Mouse (Mus musculus) embryonic facial prominence, embryonic 11.5 days (tissue): ENCODE data around the gene Lama5. TPM values are rescaled to one million over a fixed set of nuclear protein-coding genes. Genes with fewer than 3 reads are reported as not detected.
A peak's percentile ranks its signal among the peaks of the same experiment; 100 is the strongest.

Experiments used
- ATAC-seq: fragments of 200-750 bp; cut with Nextera tagmentation; replicated peaks from 2 replicates; pipeline ENCODE4 v1.8.0; 2017; ENCODE audit warnings: low read depth; ENCODE audit not compliant: insufficient number of reproducible peaks, low FRiP score, low TSS enrichment
- DNase-seq: peaks from one replicate; pipeline ENCODE4 v3.0.0-alpha.2; 2015; ENCODE audit warnings: low spot score
- H3K27ac ChIP-seq: fragments of 300-500 bp; sonication (generic); replicated peaks from 2 replicates; pipeline ENCODE4 v1.5.1; 2014; ENCODE audit warnings: mild to moderate bottlenecking, low read depth, low read length, control low read depth
- H3K27me3 ChIP-seq: fragments of 300-500 bp; sonication (generic); 2 replicates; pipeline ENCODE4 v1.6.1; 2014; ENCODE audit warnings: mild to moderate bottlenecking, low read length, moderate library complexity, mixed read lengths; ENCODE audit not compliant: control insufficient read depth, insufficient read depth
- H3K36me3 ChIP-seq: fragments of 300-500 bp; sonication (generic); replicated peaks from 2 replicates; pipeline ENCODE4 v1.6.1; 2014; ENCODE audit warnings: low read depth, mild to moderate bottlenecking, low read length, moderate library complexity, mixed read lengths; ENCODE audit not compliant: control insufficient read depth, insufficient read depth
- H3K4me1 ChIP-seq: fragments of 300-500 bp; sonication (generic); 2 replicates; pipeline ENCODE4 v1.6.1; 2014; ENCODE audit warnings: low read length, mixed read lengths; ENCODE audit not compliant: control insufficient read depth, insufficient read depth
- H3K4me2 ChIP-seq: fragments of 300-500 bp; sonication (generic); 2 replicates; pipeline ENCODE4 v1.6.1; 2014; ENCODE audit warnings: low read depth, mild to moderate bottlenecking, control low read depth, low read length, moderate library complexity
- H3K4me3 ChIP-seq: fragments of 300-500 bp; sonication (generic); 2 replicates; pipeline ENCODE4 v1.5.1; 2014; ENCODE audit warnings: low read depth, low read length, control low read depth
- H3K9ac ChIP-seq: fragments of 300-500 bp; sonication (generic); replicated peaks from 2 replicates; pipeline ENCODE4 v1.6.1; 2014; ENCODE audit warnings: mild to moderate bottlenecking, control low read depth, low read length
- H3K9me3 ChIP-seq: fragments of 300-500 bp; sonication (generic); replicated peaks from 2 replicates; pipeline ENCODE4 v1.6.1; 2016; ENCODE audit warnings: mild to moderate bottlenecking, low read length, inconsistent platforms, mixed read lengths; ENCODE audit not compliant: control insufficient read depth
- WGBS: fragments of 180-500 bp; shearing (Covaris S2); extraction: QIAGEN DNeasy Blood & Tissue Kit; methylation state at CpG from one replicate; pipeline ENCODE4 v1.1.7; 2014; 5-methylcytosine and 5-hydroxymethylcytosine counted together
- polyA plus RNA-seq: library from polyadenylated mRNA; unstranded; fragments of >200 nt; fragmentation: Nextera tagmentation; extraction: Ambion mirVana; gene quantifications from 2 replicates; pipeline ENCODE4 v1.2.1, GENCODE M21; 2014

The Lama5 gene
- polyA plus RNA-seq, 1 experiment from 2014 or later, result 11.5 TPM

GRCm38 (mm10) chr2:180248947-180249660 is 23.4 kb upstream of the Lama5 start:
- Histone ChIP-seq H3K9ac (no peak overlapping the region), H3K36me3 (no peaks in the 10 kb centered on the region), H3K4me3 (no peak overlapping the region), H3K4me2 (no peak overlapping the region), H3K27me3 (no peaks in the 10 kb centered on the region), H3K27ac (no peak overlapping the region), H3K4me1 (no peaks in the 10 kb centered on the region), H3K9me3 (no peaks in the 10 kb centered on the region)
- DNase-seq (no peak), ATAC-seq (0 out of 2 replicates have a peak, but pooled peaks have one; percentile 5)
- 57% methylated on average over 9 of the region's 9 CpGs for WGBS

- Histone ChIP-seq H3K9me3 (no peaks in the 10 kb centered on the region), H3K4me2 (no peak overlapping the region), H3K36me3 (no peaks in the 10 kb centered on the region), H3K9ac (no peak overlapping the region), H3K27ac (no peak overlapping the region), H3K27me3 (no peaks in the 10 kb centered on the region), H3K4me3 (no peak overlapping the region), H3K4me1 (no peaks in the 10 kb centered on the region)
- ATAC-seq (no peak), DNase-seq (no peak)
- 93% methylated on average over 5 of the region's 5 CpGs for WGBS
Measured at GRCm38 (mm10) chr2:180247916-180248315, 22.3 kb upstream of the Lama5 start.

- H3K27me3 ChIP-seq, result no peaks in the 10 kb centered on the region
- no peaks in the 10 kb centered on the region for H3K9me3 ChIP-seq
- no peaks in the 10 kb centered on the region for H3K36me3 ChIP-seq
- ATAC-seq (no peak), DNase-seq (no peak)
- no peak overlapping the region for H3K27ac ChIP-seq
- no peak overlapping the region for H3K9ac ChIP-seq
- H3K4me2 ChIP-seq, result no peak overlapping the region
- no peak overlapping the region for H3K4me3 ChIP-seq
- 83% methylated on average over 4 of the region's 4 CpGs for WGBS
- H3K4me1 ChIP-seq, result no peaks in the 10 kb centered on the region
Measured at GRCm38 (mm10) chr2:180243108-180243507, 17.4 kb upstream of the Lama5 start.

- Histone ChIP-seq H3K9ac (no peak overlapping the region), H3K27ac (no peak overlapping the region), H3K4me2 (no peak overlapping the region), H3K27me3 (no peaks in the 10 kb centered on the region), H3K9me3 (no peaks in the 10 kb centered on the region), H3K36me3 (no peaks in the 10 kb centered on the region), H3K4me3 (no peak overlapping the region), H3K4me1 (peaks cover 4% of the 10 kb centered on the region; the same call in 1 of the 2 replicates)
- WGBS, result 81% methylated on average over 5 of the region's 5 CpGs
- no peak for ATAC-seq
- DNase-seq, result no peak
Measured at GRCm38 (mm10) chr2:180238591-180238990, 12.9 kb upstream of the Lama5 start.

- Histone ChIP-seq H3K9me3 (no peaks in the 10 kb centered on the region), H3K4me1 (peaks cover 4% of the 10 kb centered on the region; the same call in 1 of the 2 replicates), H3K9ac (no peak overlapping the region), H3K36me3 (no peaks in the 10 kb centered on the region), H3K27ac (no peak overlapping the region), H3K4me2 (no peak overlapping the region), H3K4me3 (no peak overlapping the region), H3K27me3 (no peaks in the 10 kb centered on the region)
- WGBS, result 86% methylated on average over 7 of the region's 7 CpGs
- no peak for ATAC-seq
- no peak for DNase-seq
Measured at GRCm38 (mm10) chr2:180237601-180238345, 12.1 kb upstream of the Lama5 start.

GRCm38 (mm10) chr2:180236930-180237329 is 11.3 kb upstream of the Lama5 start:
- H3K9me3 ChIP-seq, result no peaks in the 10 kb centered on the region
- ATAC-seq, result no peak
- H3K36me3 ChIP-seq, result no peaks in the 10 kb centered on the region
- H3K4me1 ChIP-seq, result peaks cover 4% of the 10 kb centered on the region; the same call in 1 of the 2 replicates
- H3K4me2 ChIP-seq, result no peak overlapping the region
- no peak for DNase-seq
- no peaks in the 10 kb centered on the region for H3K27me3 ChIP-seq
- no peak overlapping the region for H3K4me3 ChIP-seq
- 78% methylated on average over 3 of the region's 3 CpGs for WGBS
- H3K27ac ChIP-seq, result no peak overlapping the region
- H3K9ac ChIP-seq, result no peak overlapping the region

GRCm38 (mm10) chr2:180236500-180236899 is 10.8 kb upstream of the Lama5 start:
- H3K36me3 ChIP-seq, result no peaks in the 10 kb centered on the region
- H3K9me3 ChIP-seq, result no peaks in the 10 kb centered on the region
- peaks cover 4% of the 10 kb centered on the region; the same call in 1 of the 2 replicates for H3K4me1 ChIP-seq
- WGBS, result 49% methylated on average over 3 of the region's 3 CpGs
- H3K4me3 ChIP-seq, result no peak overlapping the region
- H3K9ac ChIP-seq, result no peak overlapping the region
- ATAC-seq (no peak), DNase-seq (no peak)
- H3K4me2 ChIP-seq, result no peak overlapping the region
- H3K27ac ChIP-seq, result no peak overlapping the region
- no peaks in the 10 kb centered on the region for H3K27me3 ChIP-seq

GRCm38 (mm10) chr2:180235788-180236187 is 10.1 kb upstream of the Lama5 start:
- no peaks in the 10 kb centered on the region for H3K36me3 ChIP-seq
- H3K27me3 ChIP-seq, result no peaks in the 10 kb centered on the region
- H3K4me3 ChIP-seq, result no peak overlapping the region
- DNase-seq, result no peak
- H3K27ac ChIP-seq, result no peak overlapping the region
- no peaks in the 10 kb centered on the region for H3K9me3 ChIP-seq
- no peak for ATAC-seq
- H3K4me2 ChIP-seq, result no peak overlapping the region
- peaks cover 4% of the 10 kb centered on the region; the same call in 1 of the 2 replicates for H3K4me1 ChIP-seq
- WGBS, result 86% methylated on average over 4 of the region's 4 CpGs
- H3K9ac ChIP-seq, result no peak overlapping the region
